ENCODE assay signal across 8 mouse cellular contexts in genomic region chr9:120027401-120028151, GRCm38 (mm10). TPM values are rescaled to one million over a fixed set of nuclear protein-coding genes. Genes with fewer than 3 reads are reported as not detected.
DNase-seq lines count a peak whose midpoint lies in the region; ATAC-seq and TF ChIP-seq lines count a peak whose summit lies in the region.
"Had no signal": no experiment of that assay in that cellular context is flagged by ENCODE, and none has a peak within 500 bp of the region (broad histone marks: within the 10 kb centered on the region; RNA-seq: fewer than 3 reads in every experiment).

No protein-coding gene starts in this region.

- peak overlapping the region in 1 of 3 experiments; percentile 12 for H3K4me3 ChIP-seq in CH12.LX (replicated peaks in 1 of 3; ENCODE audit: low read depth in 2 of 3, low read length in 2 of 3, poor library complexity in 1 of 3)
- H3K4me3 ChIP-seq in forebrain, embryonic 15.5 days = no peak overlapping the region
- H3K4me3 ChIP-seq in hindbrain, embryonic 10.5 days = no peak overlapping the region
- H3K4me3 ChIP-seq in liver, embryonic 11.5 days (ENCODE audit: low read depth, low read length) = no peak overlapping the region
- no peak overlapping the region for H3K4me3 ChIP-seq in olfactory bulb, adult 2 months (ENCODE audit: insufficient read depth, low read depth, low read length)

- H3K9me3 ChIP-seq in CH12.LX (replicated peaks; ENCODE audit: low read length) = no peaks in the 10 kb centered on the region
- H3K9me3 ChIP-seq in forebrain, embryonic 15.5 days = no peaks in the 10 kb centered on the region
- no peaks in the 10 kb centered on the region for H3K9me3 ChIP-seq in hindbrain, embryonic 10.5 days
- H3K9me3 ChIP-seq in liver, embryonic 11.5 days (ENCODE audit: control insufficient read depth, low read length) = no peaks in the 10 kb centered on the region

- peak overlapping the region; percentile 42 for H3K4me2 ChIP-seq in CH12.LX (ENCODE audit: insufficient read depth, low read depth, poor library complexity, severe bottlenecking)
- no peak overlapping the region for H3K4me2 ChIP-seq in forebrain, embryonic 15.5 days (replicated peaks)
- peak overlapping the region; percentile 10; the same call in 1 of the 2 replicates for H3K4me2 ChIP-seq in liver, embryonic 11.5 days

- TF ChIP-seq RAD21 in CH12.LX (IDR thresholded peaks at IDR 0.05; ENCODE audit: low read depth, low read length) = peak; percentile 82

- no peak overlapping the region for H3K9ac ChIP-seq in CH12.LX (ENCODE audit: insufficient read depth, low read depth)
- no peak overlapping the region for H3K9ac ChIP-seq in forebrain, embryonic 15.5 days (replicated peaks)
- H3K9ac ChIP-seq in liver, embryonic 11.5 days (ENCODE audit: low read depth, low read length) = no peak overlapping the region

- no peak for TF ChIP-seq EP300 in CH12.LX (IDR thresholded peaks at IDR 0.05; ENCODE audit: low read length)

- peak; percentile 79 to 93 for TF ChIP-seq CTCF in CH12.LX (conservative IDR thresholded peaks at IDR 0.05 in 1 of 2, IDR thresholded peaks at IDR 0.05 in 1 of 2; ENCODE audit: low read depth in 2 of 2, low read length in 2 of 2)
- TF ChIP-seq CTCF in olfactory bulb, adult 2 months (IDR thresholded peaks at IDR 0.05; ENCODE audit: insufficient read depth, low read depth, low read length) = no peak

- WGBS in forebrain, embryonic 15.5 days = 23% methylated on average over 14 of the region's 14 CpGs
- WGBS in hindbrain, embryonic 10.5 days = 30% methylated on average over 14 of the region's 14 CpGs
- WGBS in liver, embryonic 11.5 days = 28% methylated on average over 14 of the region's 14 CpGs
- WGBS in olfactory bulb, adult 2 months = 8% methylated on average over 11 of the region's 14 CpGs

- peak; percentile 64 to 69 for DNase-seq in B cell, adult 2 months
- peak; percentile 74 for DNase-seq in CH12.LX (ENCODE audit: extremely low read depth)
- peak; percentile 57 for DNase-seq in cerebellum, adult 11 months
- peak; percentile 53 for DNase-seq in hindbrain, embryonic 10.5 days (ENCODE audit: low spot score)
- DNase-seq in liver, embryonic 11.5 days (ENCODE audit: low spot score) = no peak

- dilution Hi-C loops in CH12.LX (cut with MboI; ENCODE audit: extremely low pct_ligation_motif_present, extremely low pct_unique_long_range_greater_than_20kb, low sequenced_read_pairs) = no loop called here

- H3K36me3 ChIP-seq in CH12.LX (replicated peaks in 1 of 2; ENCODE audit: control insufficient read depth in 1 of 2, insufficient read depth in 1 of 2, low read length in 1 of 2) = no peaks in the 10 kb centered on the region
- H3K36me3 ChIP-seq in forebrain, embryonic 15.5 days = no peaks in the 10 kb centered on the region
- H3K36me3 ChIP-seq in hindbrain, embryonic 10.5 days = no peaks in the 10 kb centered on the region
- no peaks in the 10 kb centered on the region for H3K36me3 ChIP-seq in liver, embryonic 11.5 days (ENCODE audit: control insufficient read depth, insufficient read depth, low read length)

- no peak overlapping the region for H3K27ac ChIP-seq in CH12.LX (ENCODE audit: insufficient read depth, low read depth)
- H3K27ac ChIP-seq in forebrain, embryonic 15.5 days (replicated peaks) = no peak overlapping the region
- 0 out of 2 replicates have a peak overlapping the region, but pooled peaks have one; percentile 5 for H3K27ac ChIP-seq in hindbrain, embryonic 10.5 days
- no peak overlapping the region for H3K27ac ChIP-seq in liver, embryonic 11.5 days (ENCODE audit: low read depth, low read length)
- peak overlapping the region; percentile 11 for H3K27ac ChIP-seq in olfactory bulb, adult 2 months (ENCODE audit: insufficient read depth, low read depth, low read length)
- H3K27ac ChIP-seq: macrophage had no signal

- peaks cover 12 to 18% of the 10 kb centered on the region in 2 experiments for H3K4me1 ChIP-seq in CH12.LX (ENCODE audit: control insufficient read depth in 1 of 2, insufficient read depth in 2 of 2)
- 0 out of 2 replicates have a peak, but pooled peaks cover 12% of the 10 kb centered on the region for H3K4me1 ChIP-seq in forebrain, embryonic 15.5 days
- peaks cover 10% of the 10 kb centered on the region for H3K4me1 ChIP-seq in hindbrain, embryonic 10.5 days (replicated peaks)
- no peaks in the 10 kb centered on the region for H3K4me1 ChIP-seq in liver, embryonic 11.5 days (replicated peaks; ENCODE audit: control insufficient read depth, insufficient read depth, low read length)
- peaks cover 10% of the 10 kb centered on the region for H3K4me1 ChIP-seq in olfactory bulb, adult 2 months (ENCODE audit: control insufficient read depth, insufficient read depth, low read length)

- H3K27me3 ChIP-seq in CH12.LX (replicated peaks) = peaks cover 35% of the 10 kb centered on the region
- no peaks in the 10 kb centered on the region for H3K27me3 ChIP-seq in forebrain, embryonic 15.5 days
- no peaks in the 10 kb centered on the region for H3K27me3 ChIP-seq in hindbrain, embryonic 10.5 days (ENCODE audit: insufficient read depth, poor library complexity, severe bottlenecking)
- no peaks in the 10 kb centered on the region for H3K27me3 ChIP-seq in liver, embryonic 11.5 days (replicated peaks; ENCODE audit: control insufficient read depth, insufficient read depth, low read length)

- TF ChIP-seq POLR2A in CH12.LX (IDR thresholded peaks at IDR 0.05; ENCODE audit: low read depth, low read length) = no peak
- TF ChIP-seq POLR2A in olfactory bulb, adult 2 months (IDR thresholded peaks at IDR 0.05; ENCODE audit: insufficient read depth, low read depth, low read length) = no peak

- in situ Hi-C loops in CH12.LX (cut with MboI; ENCODE audit: low pct_ligation_motif_present, low pct_unique_long_range_greater_than_20kb, low sequenced_read_pairs) = loop anchor here (5.0 kb wide), 1 partner anchor 45 kb away; no protein-coding TSS in a partner anchor

- no peaks in the 10 kb centered on the region for H3K79me2 ChIP-seq in CH12.LX (replicated peaks; ENCODE audit: control insufficient read depth, extremely low read depth, insufficient read depth, poor library complexity, severe bottlenecking)

- peak; percentile 70 for ATAC-seq in forebrain, embryonic 15.5 days (replicated peaks)
- ATAC-seq in liver, embryonic 11.5 days (replicated peaks; ENCODE audit: low FRiP score) = peak; percentile 53; the same call in 1 of the 2 replicates

TF ChIP-seq in CH12.LX, 34 proteins besides CTCF, POLR2A, EP300 and RAD21:
- TF ChIP-seq SMC3 (IDR thresholded peaks at IDR 0.05; ENCODE audit: low read depth, low read length) (peak; percentile 93), NRF1 (IDR thresholded peaks at IDR 0.05; ENCODE audit: low read depth, low read length) (0 out of 2 replicates have a peak, but pooled peaks have one; percentile 37), PAX5 (IDR thresholded peaks at IDR 0.05; ENCODE audit: low read length) (no peak), IRF4 (IDR thresholded peaks at IDR 0.05; ENCODE audit: low read depth, low read length) (peak; percentile 45; the same call in 1 of the 2 replicates), JUN (IDR thresholded peaks at IDR 0.05; ENCODE audit: insufficient read depth, low read depth, low read length) (no peak), BHLHE40 (IDR thresholded peaks at IDR 0.05; ENCODE audit: low read depth, low read length) (peak; percentile 32; the same call in 1 of the 2 replicates), NELFE (IDR thresholded peaks at IDR 0.05; ENCODE audit: low read depth, low read length) (peak; percentile 35; the same call in 1 of the 2 replicates), ZC3H11A (IDR thresholded peaks at IDR 0.05; ENCODE audit: low read depth, low read length) (peak; percentile 69), UBTF (IDR thresholded peaks at IDR 0.05; ENCODE audit: low read depth, low read length) (no peak)

RNA-seq across cellular contexts. Expression of gene Xirp1, which starts 4.2 kb away (rescaled TPM):
- total RNA-seq in CH12.LX (2012; rRNA removed) (not detected in 2 replicates), CH12.LX (2014; rRNA removed) (not detected in 2 replicates)
- not detected in 2 replicates for polyA plus RNA-seq in CH12.LX (2012; ENCODE audit: insufficient read length, low read depth)
- polyA plus RNA-seq in forebrain, embryonic 15.5 days (2015; fragmentation: Nextera tagmentation; extraction: Ambion mirVana) = not detected in 2 replicates
- 0.05 and 0.44 TPM in 2 replicates for polyA plus RNA-seq in hindbrain, embryonic 10.5 days (2016; fragmentation: Nextera tagmentation; extraction: Ambion mirVana)
- 0.25 and 1.1 TPM in 2 replicates for polyA plus RNA-seq in liver, embryonic 11.5 days (2014; fragmentation: Nextera tagmentation; extraction: Ambion mirVana)
- polyA plus RNA-seq in olfactory bulb, adult 2 months (2012; ENCODE audit: insufficient read depth, insufficient read length, low replicate concordance, missing spikeins) = not detected in 2 replicates
- polyA plus RNA-seq: macrophage had no signal

RNA-seq across cellular contexts. Expression of gene Cx3cr1, which starts 42.1 kb away (rescaled TPM):
- total RNA-seq in CH12.LX (2012; rRNA removed) = not detected in 2 replicates
- total RNA-seq in CH12.LX (2014; rRNA removed) = not detected in 2 replicates
- 0.06 and 0.08 TPM in 2 replicates for polyA plus RNA-seq in CH12.LX (2012; ENCODE audit: insufficient read length, low read depth)
- polyA plus RNA-seq in forebrain, embryonic 15.5 days (2015; fragmentation: Nextera tagmentation; extraction: Ambion mirVana) = 6.6 and 6.9 TPM in 2 replicates
- 6.3 and 8.2 TPM in 2 replicates for polyA plus RNA-seq in hindbrain, embryonic 10.5 days (2016; fragmentation: Nextera tagmentation; extraction: Ambion mirVana)
- 5.7 and 7.0 TPM in 2 replicates for polyA plus RNA-seq in liver, embryonic 11.5 days (2014; fragmentation: Nextera tagmentation; extraction: Ambion mirVana)
- polyA plus RNA-seq in olfactory bulb, adult 2 months (2012; ENCODE audit: insufficient read depth, insufficient read length, low replicate concordance, missing spikeins) = not detected in 2 replicates

RNA-seq across cellular contexts. Expression of gene Csrnp1, which starts 43.1 kb away (rescaled TPM):
- total RNA-seq in CH12.LX (2012; rRNA removed) = 15.5 and 15.7 TPM in 2 replicates
- 5.7 and 8.6 TPM in 2 replicates for total RNA-seq in CH12.LX (2014; rRNA removed)
- 7.8 and 8.1 TPM in 2 replicates for polyA plus RNA-seq in CH12.LX (2012; ENCODE audit: insufficient read length, low read depth)
- polyA plus RNA-seq in forebrain, embryonic 15.5 days (2015; fragmentation: Nextera tagmentation; extraction: Ambion mirVana) = 1.6 and 2.0 TPM in 2 replicates
- polyA plus RNA-seq in hindbrain, embryonic 10.5 days (2016; fragmentation: Nextera tagmentation; extraction: Ambion mirVana) = 3.5 and 4.6 TPM in 2 replicates
- polyA plus RNA-seq in liver, embryonic 11.5 days (2014; fragmentation: Nextera tagmentation; extraction: Ambion mirVana) = 1.1 and 2.2 TPM in 2 replicates
- polyA plus RNA-seq in olfactory bulb, adult 2 months (2012; ENCODE audit: insufficient read depth, insufficient read length, low replicate concordance, missing spikeins) = not detected in 2 replicates

Comparison
In these comparisons a context has a peak if more than half of its experiments do, and no peak if none do; other contexts are left out.
1. H3K27ac ChIP-seq: peak in hindbrain, embryonic 10.5 days (single experiment) and olfactory bulb, adult 2 months (single experiment); none in CH12.LX (single experiment), forebrain, embryonic 15.5 days (single experiment) and liver, embryonic 11.5 days (single experiment).